ENCODE assay signal across 9 mouse cellular contexts in genomic region chr13:34916520-34917167, GRCm38 (mm10). TPM values are rescaled to one million over a fixed set of nuclear protein-coding genes. Genes with fewer than 3 reads are reported as not detected.
A peak's percentile ranks its signal among the peaks of the same experiment; 100 is the strongest.
DNase-seq lines count a peak whose midpoint lies in the region; ATAC-seq lines count a peak whose summit lies in the region.
"Had no signal": no experiment of that assay in that cellular context is flagged by ENCODE, and none has a peak within 500 bp of the region (broad histone marks: within the 10 kb centered on the region; RNA-seq: fewer than 3 reads in every experiment).

No protein-coding gene starts in this region.

- ATAC-seq in limb, embryonic 12.5 days (ENCODE audit: insufficient number of reproducible peaks, insufficient read depth, low FRiP score, low TSS enrichment, low read depth): no peak
- no peak for ATAC-seq in neural tube, embryonic 11.5 days (ENCODE audit: insufficient read depth, low FRiP score, low TSS enrichment)

- 54% methylated on average over 36 of the region's 37 CpGs for whole genome bisulfite sequencing in limb, embryonic 12.5 days
- 37% methylated on average over 37 of the region's 37 CpGs for WGBS in neural tube, embryonic 11.5 days

- H3K9me3 ChIP-seq in limb, embryonic 12.5 days: no peaks in the 10 kb centered on the region
- no peaks in the 10 kb centered on the region for H3K9me3 ChIP-seq in neural tube, embryonic 11.5 days (ENCODE audit: control insufficient read depth, low read length)
- H3K9me3 ChIP-seq: G1E had no signal

- H3K4me1 ChIP-seq in limb, embryonic 12.5 days (replicated peaks): peaks cover 11% of the 10 kb centered on the region
- H3K4me1 ChIP-seq in neural tube, embryonic 11.5 days (ENCODE audit: control insufficient read depth, insufficient read depth, low read length): no peaks in the 10 kb centered on the region

- intact Hi-C loops in heart, postnatal 36 days (cut with DNase I): no loop called here

- H3K36me3 ChIP-seq in limb, embryonic 12.5 days: no peaks in the 10 kb centered on the region
- H3K36me3 ChIP-seq in neural tube, embryonic 11.5 days (ENCODE audit: control insufficient read depth, insufficient read depth, low read length): no peaks in the 10 kb centered on the region
- H3K36me3 ChIP-seq: G1E had no signal

- peak; percentile 6 for DNase-seq in gastrocnemius, postnatal 10 days
- no peak for DNase-seq in gastrocnemius, adult 8-10 months (ENCODE audit: low spot score in 2 of 2)
- peak; percentile 59 for DNase-seq in embryo, embryonic 10 days (ENCODE audit: low spot score)
- peak; percentile 2 to 4 for DNase-seq in heart, postnatal 36 days
- DNase-seq in neural tube, embryonic 11.5 days (ENCODE audit: low spot score): peak; percentile 40
- no peak for DNase-seq in layer of hippocampus, postnatal 36 days
- DNase-seq in cerebellum, adult 11-12 months: no peak

- no peak overlapping the region for H3K27ac ChIP-seq in limb, embryonic 12.5 days
- no peak overlapping the region for H3K27ac ChIP-seq in neural tube, embryonic 11.5 days (ENCODE audit: low read depth, low read length)

- peak overlapping the region; percentile 51; the same call in 1 of the 2 replicates for H3K9ac ChIP-seq in limb, embryonic 12.5 days (replicated peaks)
- 0 out of 2 replicates have a peak overlapping the region, but pooled peaks have one; percentile 32 for H3K9ac ChIP-seq in neural tube, embryonic 11.5 days (ENCODE audit: low read length)

- H3K4me3 ChIP-seq in limb, embryonic 12.5 days (replicated peaks): peak overlapping the region; percentile 20
- H3K4me3 ChIP-seq in neural tube, embryonic 11.5 days (ENCODE audit: low read depth, low read length): no peak overlapping the region

- H3K27me3 ChIP-seq in limb, embryonic 12.5 days: no peaks in the 10 kb centered on the region; the same call in 1 of the 2 replicates
- H3K27me3 ChIP-seq in neural tube, embryonic 11.5 days (ENCODE audit: control insufficient read depth, insufficient read depth, low read length): no peaks in the 10 kb centered on the region

- peak overlapping the region; percentile 51 for H3K4me2 ChIP-seq in limb, embryonic 12.5 days
- H3K4me2 ChIP-seq in neural tube, embryonic 11.5 days (ENCODE audit: low read depth): peak overlapping the region; percentile 41

RNA-seq across cellular contexts. Expression of gene Fam217a, which starts 7.5 kb away (rescaled TPM):
- under 1 TPM in 1 of 2 experiments, not detected in 1; 0.23 TPM for total RNA-seq in gastrocnemius, postnatal 10 days (2021)
- not detected for total RNA-seq in gastrocnemius, adult 8-10 months (2022)
- total RNA-seq in heart, postnatal 36 days (2021): under 1 TPM; 0.33 to 0.36 TPM
- polyA plus RNA-seq in limb, embryonic 12.5 days (2016; fragmentation: Nextera tagmentation; extraction: Ambion mirVana): 0.78 and 1.0 TPM in 2 replicates
- polyA plus RNA-seq in neural tube, embryonic 11.5 days (2014; fragmentation: Nextera tagmentation; extraction: Ambion mirVana): 0.31 and 1.1 TPM in 2 replicates
- under 1 TPM; 0.48 to 0.70 TPM for total RNA-seq in layer of hippocampus, postnatal 36 days (2021)
- polyA plus RNA-seq: G1E had no signal

RNA-seq across cellular contexts. Expression of gene 4933417A18Rik, which starts 7.6 kb away (rescaled TPM):
- total RNA-seq in gastrocnemius, postnatal 10 days (2021): not detected
- not detected for total RNA-seq in gastrocnemius, adult 8-10 months (2022)
- not detected for total RNA-seq in heart, postnatal 36 days (2021)
- not detected in 2 replicates for polyA plus RNA-seq in limb, embryonic 12.5 days (2016; fragmentation: Nextera tagmentation; extraction: Ambion mirVana)
- not detected in 2 replicates for polyA plus RNA-seq in neural tube, embryonic 11.5 days (2014; fragmentation: Nextera tagmentation; extraction: Ambion mirVana)
- total RNA-seq in layer of hippocampus, postnatal 36 days (2021): not detected
- total RNA-seq: G1E had no signal
- polyA plus RNA-seq: G1E had no signal

RNA-seq across cellular contexts. Expression of gene Prpf4b, which starts 41.5 kb away (rescaled TPM):
- 10 to 100 TPM; 26.9 to 45.8 TPM for total RNA-seq in gastrocnemius, postnatal 10 days (2021)
- 10 to 100 TPM; 17.6 to 24.7 (median 19.7) TPM for total RNA-seq in gastrocnemius, adult 8-10 months (2022)
- 10 to 100 TPM; 33.5 to 38.0 TPM for total RNA-seq in heart, postnatal 36 days (2021)
- polyA plus RNA-seq in limb, embryonic 12.5 days (2016; fragmentation: Nextera tagmentation; extraction: Ambion mirVana): 95.0 and 98.6 TPM in 2 replicates
- polyA plus RNA-seq in neural tube, embryonic 11.5 days (2014; fragmentation: Nextera tagmentation; extraction: Ambion mirVana): 98.7 and 100.0 TPM in 2 replicates
- total RNA-seq in layer of hippocampus, postnatal 36 days (2021): 100 to 1,000 TPM in 1 of 2 experiments, 10 to 100 TPM in 1; 88.7 to 116 TPM

RNA-seq across cellular contexts. Expression of gene Eci3, which starts 47.0 kb away (rescaled TPM):
- 1 to 10 TPM in 1 of 2 experiments, under 1 TPM in 1; 0.89 to 1.4 TPM for total RNA-seq in gastrocnemius, postnatal 10 days (2021)
- under 1 TPM; 0.32 to 0.65 (median 0.46) TPM for total RNA-seq in gastrocnemius, adult 8-10 months (2022)
- 1 to 10 TPM; 3.0 to 3.2 TPM for total RNA-seq in heart, postnatal 36 days (2021)
- polyA plus RNA-seq in limb, embryonic 12.5 days (2016; fragmentation: Nextera tagmentation; extraction: Ambion mirVana): 0.22 and 0.73 TPM in 2 replicates
- 0.58 and 1.4 TPM in 2 replicates for polyA plus RNA-seq in neural tube, embryonic 11.5 days (2014; fragmentation: Nextera tagmentation; extraction: Ambion mirVana)
- under 1 TPM; 0.37 to 0.48 TPM for total RNA-seq in layer of hippocampus, postnatal 36 days (2021)
- total RNA-seq: G1E had no signal
- polyA plus RNA-seq: G1E had no signal

Comparison
In these comparisons a context has a peak if more than half of its experiments do, and no peak if none do; other contexts are left out.
1. DNase-seq: peak in gastrocnemius, postnatal 10 days (single experiment), embryo, embryonic 10 days (single experiment), heart, postnatal 36 days (2 of 2) and neural tube, embryonic 11.5 days (single experiment); none in gastrocnemius, adult 8-10 months (0 of 2), layer of hippocampus, postnatal 36 days (0 of 2) and cerebellum, adult 11-12 months (single experiment).